Mouse (Mus musculus) G1E-ER4 (cell line): ENCODE data around the gene Tmem9. TPM values are rescaled to one million over a fixed set of nuclear protein-coding genes. Genes with fewer than 3 reads are reported as not detected.

Experiments
- GATA1 ChIP-seq: IDR thresholded peaks from one replicate; pipeline ENCODE4 v1.8.0; 2012; ENCODE audit warnings: low read length, inconsistent platforms
- polyA plus RNA-seq: library from polyadenylated mRNA; stranded (reverse); fragments of >175 nt; gene quantifications from 2 replicates; pipeline ENCODE4 v1.2.3, GENCODE M21; 2012

Gene Tmem9
- 69.9 and 94.1 TPM in 2 replicates for polyA plus RNA-seq

GRCm38 (mm10) chr1:136007211-136008158 lies at the start of gene Tmem9:
Gene Tmem9 (plus strand): TSS chr1:136008150.
- TF ChIP-seq GATA1, result no peak

DNA sequence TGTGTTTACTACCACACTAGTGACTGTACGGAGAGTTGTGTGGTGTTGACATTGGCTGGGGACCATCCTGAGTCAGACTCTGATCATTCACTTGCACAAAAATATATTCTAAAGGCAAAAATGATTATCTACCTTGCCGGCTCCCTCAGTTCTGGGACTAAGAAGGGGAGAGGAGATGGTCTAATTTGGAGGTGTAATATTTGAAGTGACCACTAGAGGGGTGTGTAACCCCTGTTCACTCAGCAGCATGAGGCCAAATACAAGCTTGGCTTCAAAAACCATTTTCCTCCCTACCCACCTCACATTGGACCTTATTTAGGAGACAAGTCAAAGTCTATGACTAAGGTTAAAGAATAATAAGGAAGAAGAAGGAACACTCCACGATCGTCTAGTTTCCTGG lies 49.5 kb upstream of the Tmem9 start:
- no peak for TF ChIP-seq GATA1

DNA sequence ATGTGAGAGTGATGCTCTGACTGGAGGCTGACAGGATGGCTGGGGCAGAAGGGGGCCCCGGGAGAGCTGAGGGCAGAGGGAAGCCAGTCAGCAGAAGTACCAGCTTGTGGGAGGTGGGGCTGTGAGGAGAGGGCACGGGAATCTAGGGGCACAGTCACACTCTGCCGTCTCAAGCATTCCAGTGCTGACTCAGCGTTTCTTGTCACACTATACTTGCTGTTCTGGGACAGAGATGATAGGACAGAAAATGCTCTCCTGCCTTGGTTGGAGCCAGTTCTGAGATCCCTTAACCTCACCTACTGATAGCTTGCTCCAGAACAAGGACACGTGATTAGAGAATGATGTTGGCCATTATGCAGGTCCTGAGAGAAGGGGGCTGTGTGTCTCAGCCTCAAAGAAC lies 44.8 kb upstream of the Tmem9 start:
- TF ChIP-seq GATA1, result no peak

DNA sequence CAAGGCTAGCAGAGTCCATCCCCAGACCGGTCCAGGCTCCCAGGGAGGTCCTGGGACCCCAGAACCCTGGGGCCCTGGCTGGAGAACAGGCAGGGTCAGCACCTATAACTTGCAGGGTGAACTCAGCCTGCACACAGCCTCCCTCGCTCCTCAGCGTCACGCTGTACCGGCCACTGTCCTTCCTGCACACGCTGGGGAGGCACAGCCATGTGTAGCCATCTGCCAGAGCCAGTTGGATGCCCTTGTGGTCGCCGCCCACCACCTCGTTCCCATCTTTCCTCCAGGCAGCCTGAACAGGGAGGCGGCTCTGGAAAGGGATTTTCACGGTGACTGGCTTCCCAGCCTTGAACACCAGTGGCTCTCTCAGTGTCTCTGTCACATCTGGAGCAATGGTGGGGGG lies 43.4 kb upstream of the Tmem9 start:
- TF ChIP-seq GATA1, result no peak

DNA sequence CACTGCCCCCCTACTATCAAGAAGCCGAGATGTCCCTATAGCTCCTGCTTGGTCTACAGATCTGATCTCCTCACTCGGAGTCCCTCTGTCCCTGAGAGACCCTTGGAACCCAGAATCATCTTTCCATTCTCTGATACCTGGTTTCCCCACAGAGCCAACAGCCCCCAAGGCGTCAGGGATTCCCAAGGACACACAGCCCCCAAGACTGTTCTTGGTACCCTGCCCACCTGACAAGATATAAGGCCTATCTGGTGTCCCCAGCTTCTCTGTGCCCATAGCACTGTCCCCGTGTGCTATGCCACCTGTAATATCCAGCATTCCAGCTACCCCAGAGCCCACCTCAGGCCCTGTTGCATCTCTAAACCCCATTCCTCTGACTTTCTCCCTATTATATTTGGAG lies 40.2 kb upstream of the Tmem9 start:
- TF ChIP-seq GATA1, result no peak

DNA sequence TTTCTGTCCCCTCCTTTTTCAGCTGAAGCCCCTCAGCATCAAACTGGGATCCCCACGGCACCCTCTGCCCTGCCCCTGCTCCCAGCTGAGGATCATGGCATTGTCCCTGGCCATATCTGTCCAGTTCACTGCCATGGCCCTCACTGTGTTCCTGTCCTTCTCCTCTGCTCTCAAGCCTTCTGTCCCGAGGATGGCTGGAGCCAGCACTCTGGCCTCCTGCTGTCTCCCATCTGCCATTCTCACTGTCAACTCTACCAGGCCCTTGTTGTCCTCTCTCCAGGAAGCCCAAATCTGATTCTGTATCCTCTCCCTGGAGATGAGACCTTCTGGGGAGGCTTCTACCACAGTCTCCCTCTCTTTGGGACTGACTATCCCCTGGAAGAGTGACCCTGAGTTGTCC lies 37.5 kb upstream of the Tmem9 start:
- no peak for TF ChIP-seq GATA1

DNA sequence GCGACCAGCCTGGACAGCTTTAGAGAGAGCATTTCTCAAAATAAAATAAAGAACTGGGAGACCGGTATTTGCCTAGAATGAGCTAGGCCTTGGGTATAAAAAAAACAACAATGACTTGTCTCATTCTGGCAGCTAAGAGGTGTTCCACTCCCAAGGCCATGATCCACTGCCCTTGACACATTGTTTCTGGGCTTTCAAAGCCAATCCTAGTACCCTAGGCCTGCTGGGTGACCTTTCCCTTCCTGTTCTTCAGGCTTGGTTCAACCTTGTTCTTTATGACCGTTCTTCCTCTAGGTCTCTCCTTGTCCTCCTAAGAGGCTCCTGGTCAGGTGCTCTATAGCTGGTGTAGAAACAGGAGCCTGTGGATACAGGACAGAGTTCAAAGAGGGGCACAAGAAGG lies 35.4 kb upstream of the Tmem9 start:
- no peak for TF ChIP-seq GATA1

GRCm38 (mm10) chr1:135984105-135984504 lies 23.8 kb upstream of the Tmem9 start:
- no peak for TF ChIP-seq GATA1

GRCm38 (mm10) chr1:135989876-135990275 lies 18.1 kb upstream of the Tmem9 start:
- TF ChIP-seq GATA1, result no peak

GRCm38 (mm10) chr1:135993470-135993869 lies 14.5 kb upstream of the Tmem9 start:
- TF ChIP-seq GATA1, result no peak

DNA sequence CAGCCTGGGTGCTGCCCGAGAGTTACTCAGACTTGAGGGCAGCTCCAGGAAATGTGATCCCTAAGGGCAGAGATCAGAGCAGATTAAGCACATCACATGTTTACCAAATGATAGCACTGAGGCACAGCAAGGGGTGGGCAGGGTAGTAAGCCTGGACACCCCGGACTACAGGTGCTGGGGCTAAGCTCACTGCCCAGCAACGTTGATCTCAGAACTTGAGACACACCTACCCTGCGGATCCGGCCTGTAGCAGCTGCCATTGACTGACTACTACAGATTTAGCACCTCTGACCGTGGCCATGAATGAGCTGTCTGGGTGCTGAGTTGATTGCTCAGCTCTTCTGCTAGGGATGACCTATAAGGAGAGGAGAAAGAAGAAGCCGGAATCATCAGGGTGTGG lies 10.4 kb upstream of the Tmem9 start:
- TF ChIP-seq GATA1, result no peak

DNA sequence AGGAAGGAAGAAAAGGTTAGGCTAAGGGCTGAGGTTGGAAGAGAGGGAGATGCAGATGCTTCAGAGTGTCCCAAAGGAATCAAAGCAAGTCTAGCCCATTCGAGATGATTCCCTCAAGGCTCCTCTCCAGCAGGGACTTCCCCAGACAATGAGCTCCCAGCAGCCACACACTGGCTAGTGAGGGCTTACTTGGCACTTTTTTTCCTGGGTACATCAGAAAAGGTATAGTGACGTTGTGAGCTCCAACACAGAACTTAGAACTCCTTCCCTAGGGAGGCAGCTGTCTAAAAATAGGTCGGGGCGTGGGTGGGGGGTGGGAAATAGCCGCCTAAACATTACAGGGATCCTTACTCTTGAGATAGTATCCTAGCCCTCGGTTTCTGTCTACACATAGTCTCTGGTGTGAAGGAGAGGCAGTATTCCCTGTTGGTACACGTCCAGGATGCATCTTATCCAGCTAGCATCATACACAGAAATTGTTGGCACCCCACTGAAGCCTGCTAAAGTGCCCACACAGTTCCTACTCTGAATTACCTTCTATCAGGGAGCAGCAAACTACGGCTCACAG lies 8.1 kb upstream of the Tmem9 start:
- TF ChIP-seq GATA1, result no peak

GRCm38 (mm10) chr1:136001438-136001837 lies 6.5 kb upstream of the Tmem9 start:
- TF ChIP-seq GATA1, result no peak

GRCm38 (mm10) chr1:136006292-136006748 lies 1.6 kb upstream of the Tmem9 start, which contains the start of gene Igfn1:
Gene Igfn1 (minus strand): TSS chr1:136006342.
- no peak for TF ChIP-seq GATA1

GRCm38 (mm10) chr1:136008159-136008533 lies 196 bp downstream of the Tmem9 start:
- TF ChIP-seq GATA1, result no peak

GRCm38 (mm10) chr1:136010247-136010646 lies 2.3 kb downstream of the Tmem9 start:
- TF ChIP-seq GATA1, result no peak

DNA sequence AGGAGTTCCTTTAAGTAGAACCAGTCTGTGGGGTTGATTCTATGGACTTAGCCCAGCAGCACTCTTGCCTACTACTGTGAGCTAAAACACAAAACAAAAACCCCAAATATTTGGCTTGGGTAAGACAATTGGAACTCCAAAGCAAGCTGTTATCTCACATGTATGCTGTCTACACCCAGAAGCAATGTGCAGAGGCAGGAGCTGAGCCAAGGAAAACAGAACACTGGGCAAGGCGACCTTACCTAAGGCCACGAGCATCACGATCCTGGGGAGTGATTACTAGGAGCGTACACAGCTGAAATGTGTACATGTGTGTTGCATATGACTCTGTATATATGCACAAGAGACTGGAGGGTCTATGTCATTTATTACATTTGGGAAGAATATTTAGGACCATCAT lies 5.6 kb downstream of the Tmem9 start:
- no peak for TF ChIP-seq GATA1
